Mouse (Mus musculus) small intestine, adult 2 months (tissue): ENCODE data around the gene 4930470P17Rik.
"Not testable (repeated sequence)": the region's sequence is repeated elsewhere in the genome, so short reads cannot be mapped to it uniquely, and the experiment has no call there.

ENCODE experiments used
- CTCF ChIP-seq: fragments of 200-500 bp; IDR thresholded peaks from 2 replicates; pipeline ENCODE4 v1.5.1; 2012; ENCODE audit warnings: low read depth, mild to moderate bottlenecking, control low read depth, inconsistent platforms, low read length, moderate library complexity, mixed read lengths; ENCODE audit not compliant: insufficient replicate concordance, insufficient read length; ENCODE audit errors: extremely low read depth
- POLR2A ChIP-seq: fragments of 200-500 bp; IDR thresholded peaks from 2 replicates; pipeline ENCODE4 v1.6.1; 2012; ENCODE audit warnings: low read depth, mild to moderate bottlenecking, control low read depth, inconsistent platforms, low read length, moderate library complexity

- TF ChIP-seq CTCF, POLR2A: not testable (repeated sequence)
These were observed 10.0 kb upstream of the 4930470P17Rik start for GRCm38 (mm10) chr2:170611794-170612193.
